Mouse (Mus musculus) hindbrain, embryonic 12.5 days (tissue): ENCODE results near the gene C77080. TPM values are rescaled to one million over a fixed set of nuclear protein-coding genes. Genes with fewer than 3 reads are reported as not detected.

Experiments
- ATAC-seq: fragments of 200-750 bp; cut with Nextera tagmentation; 2 replicates; pipeline ENCODE4 v1.8.0; 2017; ENCODE audit warnings: moderate TSS enrichment; ENCODE audit not compliant: low FRiP score
- H3K27ac ChIP-seq: fragments of 300-500 bp; sonication (generic); 2 replicates; pipeline ENCODE4 v1.5.1; 2016; ENCODE audit warnings: mild to moderate bottlenecking
- H3K27me3 ChIP-seq: fragments of 300-500 bp; sonication (generic); 2 replicates; pipeline ENCODE4 v1.6.1; 2016; ENCODE audit warnings: mild to moderate bottlenecking
- H3K36me3 ChIP-seq: fragments of 300-500 bp; sonication (generic); 2 replicates; pipeline ENCODE4 v1.6.1; 2016; ENCODE audit warnings: mild to moderate bottlenecking
- H3K4me1 ChIP-seq: fragments of 300-500 bp; sonication (generic); 2 replicates; pipeline ENCODE4 v1.6.1; 2016
- H3K4me2 ChIP-seq: fragments of 300-500 bp; sonication (generic); replicated peaks from 2 replicates; pipeline ENCODE4 v1.6.1; 2016; ENCODE audit warnings: mild to moderate bottlenecking
- H3K4me3 ChIP-seq: fragments of 300-500 bp; sonication (generic); 2 replicates; pipeline ENCODE4 v1.5.1; 2016; ENCODE audit warnings: mild to moderate bottlenecking
- H3K9ac ChIP-seq: fragments of 300-500 bp; sonication (generic); 2 replicates; pipeline ENCODE4 v1.6.1; 2016; ENCODE audit warnings: mild to moderate bottlenecking, moderate library complexity
- H3K9me3 ChIP-seq: fragments of 300-500 bp; sonication (generic); replicated peaks from 2 replicates; pipeline ENCODE4 v1.6.1; 2016; ENCODE audit warnings: mild to moderate bottlenecking
- WGBS: fragments of 180-500 bp; shearing (Covaris S2); methylation state at CpG from one replicate; pipeline ENCODE4 v1.1.7; 2016; 5-methylcytosine and 5-hydroxymethylcytosine counted together
- polyA plus RNA-seq: library from polyadenylated mRNA; unstranded; fragments of >200 nt; fragmentation: Nextera tagmentation; extraction: Ambion mirVana; gene quantifications from 2 replicates; pipeline ENCODE4 v1.2.1, GENCODE M21; 2016

The C77080 gene
- polyA plus RNA-seq = 6.0 and 6.4 TPM in 2 replicates

DNA sequence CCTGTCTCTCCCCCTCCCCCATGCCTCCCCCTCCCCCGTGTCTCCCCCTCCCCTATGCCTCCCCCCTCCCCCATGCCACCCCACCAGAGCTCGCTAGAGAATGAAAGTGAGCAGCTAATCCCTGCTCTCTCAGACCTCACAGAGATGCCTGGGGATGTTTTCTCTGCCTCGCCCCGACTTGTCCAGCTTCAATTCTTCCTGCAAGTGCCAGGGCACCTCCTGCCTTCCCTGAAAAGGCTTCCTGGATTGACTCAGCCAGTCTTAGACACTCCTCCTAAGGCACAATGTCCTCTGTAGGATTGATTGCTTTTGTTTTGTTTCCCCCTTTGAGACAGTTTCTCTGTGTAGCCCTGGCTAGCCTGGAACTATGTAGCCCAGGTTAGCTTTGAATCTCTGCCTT lies at the start of gene C77080:
TSS of gene C77080 (minus strand) at position 209 of the 400 bp plus-strand sequence.
- Histone ChIP-seq H3K9me3 (no peaks in the 10 kb centered on the region), H3K27me3 (no peaks in the 10 kb centered on the region), H3K36me3 (no peaks in the 10 kb centered on the region), H3K27ac (peak within 1 kb of the TSS; percentile 31), H3K4me3 (no peak within 1 kb of the TSS), H3K4me2 (no peak within 1 kb of the TSS), H3K4me1 (peaks cover 33% of the 10 kb centered on the region), H3K9ac (peak within 1 kb of the TSS; percentile 25; the same call in 1 of the 2 replicates)
- WGBS = 13% methylated on average over 2 of the region's 4 CpGs
- ATAC-seq = no peak

DNA sequence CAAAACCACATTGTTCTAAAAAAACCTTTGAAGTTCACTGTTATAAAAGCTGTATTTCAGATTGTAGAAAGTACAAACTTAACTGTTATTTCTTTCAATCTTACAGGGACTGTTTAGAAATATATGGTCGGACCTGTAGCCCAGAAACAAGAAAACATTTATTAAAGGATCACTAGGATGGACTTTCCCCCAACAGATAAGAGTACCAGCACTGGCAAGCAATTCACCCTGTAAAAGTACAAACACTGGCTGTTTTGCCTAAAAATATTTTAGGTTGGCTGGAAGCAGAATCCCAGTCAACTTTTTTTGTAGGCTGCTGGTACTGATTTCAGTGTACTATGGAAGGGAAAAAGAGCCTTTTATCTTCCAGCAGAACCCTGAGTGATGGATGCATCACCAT lies 46.7 kb upstream of the C77080 start:
- WGBS = 93% methylated on average over 1 of the region's 1 CpGs
- Histone ChIP-seq H3K9me3 (no peaks in the 10 kb centered on the region), H3K36me3 (peaks cover 58% of the 10 kb centered on the region), H3K27me3 (no peaks in the 10 kb centered on the region), H3K9ac (no peak overlapping the region), H3K27ac (no peak overlapping the region), H3K4me1 (no peaks in the 10 kb centered on the region; the same call in 1 of the 2 replicates), H3K4me2 (no peak overlapping the region), H3K4me3 (no peak overlapping the region)
- no peak for ATAC-seq

DNA sequence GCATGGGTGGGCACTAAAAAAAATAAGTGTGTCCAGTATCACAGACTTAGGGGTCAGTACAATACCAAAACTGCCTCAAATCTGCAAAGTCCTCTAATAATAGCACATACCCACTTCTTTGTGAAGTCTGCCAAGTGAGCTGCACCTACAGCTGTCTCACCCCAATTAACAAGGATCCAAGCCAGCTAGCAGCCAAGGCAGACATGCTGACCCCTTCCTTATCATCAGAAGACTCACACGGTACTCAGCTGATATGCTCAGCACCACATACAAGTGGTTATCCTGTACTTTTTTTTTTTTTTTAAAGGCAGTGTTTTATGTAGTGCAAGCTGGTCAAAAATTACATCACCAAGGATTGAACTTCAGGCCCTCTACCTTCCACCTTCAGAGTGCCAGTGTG lies 43.1 kb upstream of the C77080 start:
- no peak overlapping the region for H3K9ac ChIP-seq
- H3K36me3 ChIP-seq = peaks cover 33% of the 10 kb centered on the region
- no peak overlapping the region for H3K27ac ChIP-seq
- H3K27me3 ChIP-seq = no peaks in the 10 kb centered on the region
- no peak for ATAC-seq
- H3K9me3 ChIP-seq = no peaks in the 10 kb centered on the region; the same call in 1 of the 2 replicates
- peaks cover 3% of the 10 kb centered on the region; the same call in 1 of the 2 replicates for H3K4me1 ChIP-seq
- H3K4me3 ChIP-seq = no peak overlapping the region
- H3K4me2 ChIP-seq = no peak overlapping the region
- 77% methylated on average over 1 of the region's 1 CpGs for WGBS

DNA sequence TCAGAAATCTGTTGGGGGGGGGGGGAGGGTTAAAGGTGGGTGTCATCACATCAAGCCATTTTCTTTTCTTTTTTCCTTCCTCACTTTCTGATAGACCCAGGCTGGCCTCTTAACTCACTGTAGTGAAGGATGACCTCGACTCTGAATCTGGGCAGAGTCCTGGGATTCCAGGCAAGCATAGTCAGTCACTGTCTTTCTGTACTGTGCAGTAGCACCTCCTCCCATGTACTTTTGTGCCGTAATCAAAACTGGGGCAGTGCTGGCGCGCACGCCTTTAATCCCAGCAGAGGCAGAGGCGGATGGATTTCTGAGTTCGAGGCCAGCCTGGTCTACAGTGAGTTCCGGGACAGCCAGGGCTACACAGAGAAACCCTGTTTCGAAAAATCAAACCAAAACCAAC lies 42.6 kb upstream of the C77080 start:
- H3K9ac ChIP-seq = no peak overlapping the region
- no peak overlapping the region for H3K4me3 ChIP-seq
- peaks cover 29% of the 10 kb centered on the region for H3K36me3 ChIP-seq
- ATAC-seq = no peak
- WGBS = 87% methylated on average over 9 of the region's 9 CpGs
- no peaks in the 10 kb centered on the region for H3K27me3 ChIP-seq
- no peak overlapping the region for H3K4me2 ChIP-seq
- H3K4me1 ChIP-seq = peaks cover 7% of the 10 kb centered on the region; the same call in 1 of the 2 replicates
- 0 out of 2 replicates have a peak overlapping the region, but pooled peaks have one; percentile 30 for H3K27ac ChIP-seq
- no peaks in the 10 kb centered on the region; the same call in 1 of the 2 replicates for H3K9me3 ChIP-seq

DNA sequence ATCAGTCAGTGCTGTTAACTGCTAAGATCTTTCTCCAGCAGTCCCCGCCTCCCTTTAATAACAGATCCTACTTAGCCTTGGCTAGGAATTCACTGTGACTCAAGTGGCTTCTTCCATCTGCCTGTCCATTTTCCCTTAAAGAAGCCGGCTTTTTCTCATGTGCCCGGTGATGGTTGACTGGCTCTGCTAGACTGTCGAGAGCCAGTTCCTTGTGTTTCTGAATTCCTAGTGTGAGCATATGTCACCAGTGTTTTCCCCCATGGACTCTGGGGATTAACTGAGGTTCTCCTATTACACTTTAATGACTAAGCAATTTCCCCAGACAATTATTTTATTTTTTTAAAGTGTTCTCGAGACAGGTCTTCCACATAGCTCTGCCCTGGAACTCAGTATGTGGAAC lies 42.2 kb upstream of the C77080 start:
- Histone ChIP-seq H3K36me3 (peaks cover 25% of the 10 kb centered on the region), H3K4me3 (no peak overlapping the region), H3K4me1 (peaks cover 11% of the 10 kb centered on the region; the same call in 1 of the 2 replicates), H3K27me3 (no peaks in the 10 kb centered on the region), H3K9ac (no peak overlapping the region), H3K4me2 (no peak overlapping the region), H3K9me3 (no peaks in the 10 kb centered on the region; the same call in 1 of the 2 replicates), H3K27ac (0 out of 2 replicates have a peak overlapping the region, but pooled peaks have one; percentile 30)
- 77% methylated on average over 5 of the region's 5 CpGs for WGBS
- ATAC-seq = no peak

DNA sequence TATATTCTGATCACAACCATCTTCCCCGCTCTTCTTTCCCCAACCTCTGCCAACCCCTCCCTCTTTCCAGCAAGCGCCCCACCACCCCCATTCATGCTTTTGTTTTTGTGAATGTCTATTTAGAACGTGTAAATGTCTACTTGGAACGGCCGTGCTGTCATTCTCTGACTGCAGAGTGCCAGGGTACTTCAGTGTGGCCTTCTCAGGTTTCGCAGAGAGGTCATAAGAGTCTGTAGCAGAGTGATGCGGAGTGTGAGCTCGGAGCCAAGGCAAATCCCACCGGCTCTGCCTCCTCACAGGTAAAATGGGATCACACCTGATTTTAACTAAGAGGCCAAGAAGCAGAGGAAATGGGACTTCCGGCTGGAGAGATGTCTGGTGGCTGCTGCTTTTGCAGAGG lies 37.9 kb upstream of the C77080 start:
- H3K4me1 ChIP-seq = peaks cover 12% of the 10 kb centered on the region; the same call in 1 of the 2 replicates
- H3K27me3 ChIP-seq = peaks cover 2% of the 10 kb centered on the region; the same call in 1 of the 2 replicates
- no peak overlapping the region for H3K27ac ChIP-seq
- H3K36me3 ChIP-seq = no peaks in the 10 kb centered on the region
- 48% methylated on average over 10 of the region's 10 CpGs for WGBS
- no peak overlapping the region for H3K9ac ChIP-seq
- H3K4me3 ChIP-seq = no peak overlapping the region
- no peaks in the 10 kb centered on the region; the same call in 1 of the 2 replicates for H3K9me3 ChIP-seq
- no peak overlapping the region for H3K4me2 ChIP-seq
- no peak for ATAC-seq

DNA sequence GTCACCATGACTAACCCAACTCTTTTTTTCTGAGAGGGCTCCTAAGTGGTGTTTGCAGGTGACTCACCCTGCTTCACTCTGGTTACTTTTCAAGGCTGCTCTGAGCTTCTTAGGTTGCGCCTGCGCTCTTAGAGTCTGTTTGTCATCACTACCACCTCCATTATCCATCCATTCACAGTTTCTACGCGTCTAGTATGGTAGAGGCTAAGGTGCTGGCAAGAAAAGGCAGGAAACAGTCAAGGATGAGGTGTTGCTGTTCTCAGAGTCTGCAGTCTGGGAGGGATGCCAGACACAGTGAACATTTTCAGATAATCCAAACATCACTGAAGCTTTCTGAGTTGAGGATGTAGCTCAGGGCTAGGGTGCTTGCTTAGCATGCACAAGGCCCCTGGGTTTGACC lies 36.5 kb upstream of the C77080 start:
- no peaks in the 10 kb centered on the region; the same call in 1 of the 2 replicates for H3K9me3 ChIP-seq
- no peak overlapping the region for H3K4me2 ChIP-seq
- 94% methylated on average over 4 of the region's 4 CpGs for WGBS
- H3K36me3 ChIP-seq = no peaks in the 10 kb centered on the region
- peaks cover 6% of the 10 kb centered on the region; the same call in 1 of the 2 replicates for H3K27me3 ChIP-seq
- peaks cover 12% of the 10 kb centered on the region; the same call in 1 of the 2 replicates for H3K4me1 ChIP-seq
- no peak overlapping the region for H3K4me3 ChIP-seq
- no peak for ATAC-seq
- H3K27ac ChIP-seq = no peak overlapping the region
- no peak overlapping the region for H3K9ac ChIP-seq

DNA sequence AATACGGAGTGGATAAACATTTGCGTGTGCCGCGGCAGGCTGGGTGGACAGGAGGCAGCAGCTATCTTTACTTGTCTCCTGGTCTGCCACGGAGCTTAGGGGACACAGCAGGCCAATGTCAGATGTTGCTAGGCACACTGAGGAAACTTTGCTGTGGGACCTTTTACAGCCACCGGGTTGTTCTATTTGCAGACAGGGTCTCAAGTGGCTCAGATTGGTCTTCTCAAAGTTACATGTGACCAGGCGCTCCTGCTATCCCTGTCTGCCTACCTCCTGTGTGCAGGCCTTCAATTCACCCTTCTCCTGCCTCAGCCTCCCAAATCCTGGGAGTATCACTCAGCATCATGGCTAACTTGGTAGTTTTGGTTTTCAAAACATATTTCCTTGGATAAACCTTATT lies 34.9 kb upstream of the C77080 start:
- H3K4me1 ChIP-seq = peaks cover 12% of the 10 kb centered on the region; the same call in 1 of the 2 replicates
- no peak overlapping the region for H3K4me2 ChIP-seq
- no peaks in the 10 kb centered on the region for H3K36me3 ChIP-seq
- ATAC-seq = no peak
- no peak overlapping the region for H3K4me3 ChIP-seq
- H3K27me3 ChIP-seq = peaks cover 6% of the 10 kb centered on the region; the same call in 1 of the 2 replicates
- H3K9ac ChIP-seq = no peak overlapping the region
- no peak overlapping the region for H3K27ac ChIP-seq
- 91% methylated on average over 7 of the region's 7 CpGs for WGBS
- no peaks in the 10 kb centered on the region for H3K9me3 ChIP-seq

DNA sequence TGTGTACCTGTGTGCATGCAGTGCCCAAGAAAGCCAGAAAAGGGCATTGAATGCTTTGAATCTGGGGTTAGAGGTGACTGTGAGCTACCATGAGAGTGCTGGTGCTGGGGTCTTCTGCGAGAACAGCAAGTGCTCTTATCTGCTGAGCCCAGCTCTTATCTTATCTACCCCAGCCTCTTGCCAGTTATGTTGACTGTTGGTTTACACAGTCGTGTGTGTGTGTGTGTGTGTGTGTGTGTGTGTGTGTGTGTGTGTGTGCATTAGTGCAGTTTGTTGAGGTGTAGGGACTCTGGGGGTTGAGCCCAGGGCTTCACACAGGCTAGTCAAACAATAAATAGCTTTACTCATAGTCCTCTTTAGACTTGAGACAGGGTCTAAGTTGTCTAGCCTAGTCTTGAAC lies 34.0 kb upstream of the C77080 start:
- Histone ChIP-seq H3K4me3 (no peak overlapping the region), H3K27me3 (peaks cover 6% of the 10 kb centered on the region; the same call in 1 of the 2 replicates), H3K9ac (no peak overlapping the region), H3K4me2 (no peak overlapping the region), H3K9me3 (no peaks in the 10 kb centered on the region), H3K27ac (no peak overlapping the region), H3K36me3 (no peaks in the 10 kb centered on the region), H3K4me1 (peaks cover 12% of the 10 kb centered on the region; the same call in 1 of the 2 replicates)
- ATAC-seq = no peak
- WGBS = 73% methylated on average over 2 of the region's 2 CpGs

DNA sequence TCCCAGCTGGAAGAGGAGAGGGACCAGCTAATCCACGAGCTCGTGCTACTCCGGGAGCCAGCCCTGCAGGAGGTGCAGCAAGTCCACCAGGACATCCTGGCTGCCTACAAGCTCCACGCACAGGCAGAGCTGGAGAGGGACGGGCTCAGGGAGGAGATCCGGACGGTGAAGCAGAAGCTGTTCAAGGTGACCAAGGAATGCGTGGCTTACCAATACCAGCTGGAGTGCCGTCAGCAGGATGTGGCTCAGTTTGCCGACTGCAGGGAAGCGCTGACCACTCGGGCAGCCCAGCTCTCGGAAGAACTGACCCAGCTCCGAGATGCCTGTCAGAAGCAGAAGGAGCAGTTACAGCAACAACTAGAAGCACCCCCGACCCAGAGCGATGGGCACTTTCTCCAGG lies 32.5 kb upstream of the C77080 start:
- peaks cover 6% of the 10 kb centered on the region; the same call in 1 of the 2 replicates for H3K27me3 ChIP-seq
- 40% methylated on average over 16 of the region's 16 CpGs for WGBS
- 0 out of 2 replicates have a peak overlapping the region, but pooled peaks have one; percentile 7 for H3K4me2 ChIP-seq
- H3K4me3 ChIP-seq = no peak overlapping the region
- H3K9me3 ChIP-seq = no peaks in the 10 kb centered on the region
- no peaks in the 10 kb centered on the region for H3K36me3 ChIP-seq
- no peak overlapping the region for H3K27ac ChIP-seq
- H3K4me1 ChIP-seq = peaks cover 4% of the 10 kb centered on the region; the same call in 1 of the 2 replicates
- peak overlapping the region; percentile 8; the same call in 1 of the 2 replicates for H3K9ac ChIP-seq
- ATAC-seq = no peak

DNA sequence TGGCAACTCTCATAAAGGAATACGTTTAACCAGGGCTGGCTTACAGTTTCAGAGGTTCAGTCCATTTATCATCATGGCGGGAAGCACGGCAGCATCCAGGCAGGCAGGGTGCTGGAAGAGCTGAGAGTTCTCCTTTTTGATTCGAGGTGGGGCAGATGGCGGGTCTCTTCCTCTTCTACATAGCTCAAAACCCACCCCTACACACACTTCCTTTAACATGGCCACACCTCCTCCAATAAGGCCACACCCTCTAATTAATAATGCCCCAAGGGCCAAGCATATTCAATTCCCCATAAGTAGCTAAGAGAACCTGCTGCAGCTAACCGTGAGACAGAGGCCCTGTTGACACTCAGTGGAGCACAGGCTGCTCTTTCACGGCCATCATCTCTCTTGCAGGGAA lies 31.6 kb upstream of the C77080 start:
- ATAC-seq = no peak
- WGBS = 55% methylated on average over 7 of the region's 7 CpGs
- H3K27me3 ChIP-seq = peaks cover 8% of the 10 kb centered on the region; the same call in 1 of the 2 replicates
- no peak overlapping the region for H3K27ac ChIP-seq
- no peak overlapping the region for H3K9ac ChIP-seq
- H3K9me3 ChIP-seq = no peaks in the 10 kb centered on the region
- H3K4me1 ChIP-seq = no peaks in the 10 kb centered on the region
- no peaks in the 10 kb centered on the region for H3K36me3 ChIP-seq
- H3K4me3 ChIP-seq = no peak overlapping the region
- H3K4me2 ChIP-seq = no peak overlapping the region

DNA sequence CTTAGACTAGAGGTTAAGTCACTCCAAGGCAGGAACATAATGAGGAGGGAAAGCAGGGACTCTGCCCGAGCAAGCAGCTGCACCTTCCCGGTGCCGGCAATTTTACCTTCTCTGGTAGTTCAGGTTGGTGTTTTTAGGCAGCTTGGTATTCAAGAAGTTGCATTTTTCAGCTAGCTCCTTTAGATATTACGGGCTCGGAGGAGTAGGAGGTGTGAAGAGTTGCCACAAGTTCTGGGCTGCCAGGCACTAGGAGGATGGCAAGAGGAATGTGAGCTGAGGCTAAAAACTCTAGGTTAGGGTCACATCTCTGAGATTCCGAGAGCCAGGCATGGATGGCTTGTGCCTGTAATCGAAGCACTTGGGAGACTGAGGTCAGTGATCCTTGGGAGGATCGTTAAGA lies 28.5 kb upstream of the C77080 start:
- 89% methylated on average over 8 of the region's 8 CpGs for WGBS
- H3K36me3 ChIP-seq = no peaks in the 10 kb centered on the region
- H3K4me1 ChIP-seq = peaks cover 15% of the 10 kb centered on the region
- ATAC-seq = no peak
- H3K27ac ChIP-seq = no peak overlapping the region
- H3K27me3 ChIP-seq = peaks cover 23% of the 10 kb centered on the region
- no peaks in the 10 kb centered on the region for H3K9me3 ChIP-seq
- H3K4me2 ChIP-seq = no peak overlapping the region
- H3K9ac ChIP-seq = no peak overlapping the region
- H3K4me3 ChIP-seq = no peak overlapping the region

DNA sequence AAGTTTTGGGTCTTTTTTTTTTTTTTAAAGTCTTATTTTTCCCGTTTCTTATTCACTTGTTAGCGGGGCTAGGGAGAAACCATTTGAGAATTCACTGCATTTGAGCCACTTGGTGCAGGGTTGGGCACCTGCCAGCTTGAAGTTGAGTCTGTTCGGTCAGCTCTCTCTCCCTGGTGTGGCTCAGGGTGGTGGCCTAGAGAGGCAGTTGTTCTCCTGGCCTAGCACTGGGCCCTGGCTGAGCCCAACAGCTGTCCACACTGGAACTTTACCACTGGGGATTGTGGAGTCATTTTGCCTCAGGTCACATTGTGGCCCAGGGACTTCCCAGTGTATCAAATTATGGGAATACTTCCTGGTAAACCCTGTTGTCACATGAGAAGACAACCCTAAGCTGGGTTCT lies 26.9 kb upstream of the C77080 start:
- Histone ChIP-seq H3K27ac (no peak overlapping the region), H3K4me3 (no peak overlapping the region), H3K9ac (no peak overlapping the region), H3K4me1 (peaks cover 15% of the 10 kb centered on the region), H3K4me2 (peak overlapping the region; percentile 95), H3K36me3 (no peaks in the 10 kb centered on the region), H3K27me3 (peaks cover 17% of the 10 kb centered on the region), H3K9me3 (no peaks in the 10 kb centered on the region)
- WGBS = 41% methylated on average over 3 of the region's 3 CpGs
- ATAC-seq = no peak
